Mouse (Mus musculus): Measurements from ENCODE around the gene Calr. TPM values are rescaled to one million over a fixed set of nuclear protein-coding genes. Genes with fewer than 3 reads are reported as not detected.

The Calr gene
- polyA plus RNA-seq, 1 experiment: 475 TPM

DNA sequence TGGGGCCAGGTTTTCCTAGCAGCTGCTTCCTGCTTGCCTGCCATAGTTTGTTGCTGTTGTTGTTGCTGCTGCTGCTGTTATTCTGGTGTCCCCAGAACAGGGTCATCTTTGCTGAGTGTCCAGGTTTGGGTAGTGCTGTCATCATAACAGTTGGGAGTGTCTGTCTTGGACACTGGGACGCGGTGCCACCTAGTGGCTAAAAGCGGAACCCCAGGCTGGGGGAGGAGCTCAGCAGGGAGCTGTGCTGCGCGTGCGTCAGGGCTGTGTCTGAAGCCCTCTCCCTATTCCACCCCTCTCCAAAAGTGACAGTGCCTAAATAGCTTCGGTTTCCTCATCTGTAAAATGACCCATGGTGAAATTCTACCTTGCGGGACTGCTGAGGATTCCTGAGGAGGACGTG is 31.2 kb downstream of the Calr start:
- Histone ChIP-seq H3K27ac (ENCODE audit: control insufficient read depth, insufficient read depth, low read depth, low read length, poor library complexity) (no peak overlapping the region), H3K4me3 (replicated peaks; ENCODE audit: control insufficient read depth, low read depth, low read length) (no peak overlapping the region), H3K4me1 (ENCODE audit: control insufficient read depth, insufficient read depth, low read length) (no peaks in the 10 kb centered on the region; the same call in 1 of the 2 replicates)
- 10% methylated on average over 9 of the region's 9 CpGs for WGBS
- TF ChIP-seq POLR2A (IDR thresholded peaks at IDR 0.05; ENCODE audit: borderline replicate concordance, control insufficient read depth, low read depth, low read length) (0 out of 2 replicates have a peak, but pooled peaks have one; percentile 14), CTCF (IDR thresholded peaks at IDR 0.05; ENCODE audit: control insufficient read depth, insufficient read depth, low read length) (peak; percentile 98)

DNA sequence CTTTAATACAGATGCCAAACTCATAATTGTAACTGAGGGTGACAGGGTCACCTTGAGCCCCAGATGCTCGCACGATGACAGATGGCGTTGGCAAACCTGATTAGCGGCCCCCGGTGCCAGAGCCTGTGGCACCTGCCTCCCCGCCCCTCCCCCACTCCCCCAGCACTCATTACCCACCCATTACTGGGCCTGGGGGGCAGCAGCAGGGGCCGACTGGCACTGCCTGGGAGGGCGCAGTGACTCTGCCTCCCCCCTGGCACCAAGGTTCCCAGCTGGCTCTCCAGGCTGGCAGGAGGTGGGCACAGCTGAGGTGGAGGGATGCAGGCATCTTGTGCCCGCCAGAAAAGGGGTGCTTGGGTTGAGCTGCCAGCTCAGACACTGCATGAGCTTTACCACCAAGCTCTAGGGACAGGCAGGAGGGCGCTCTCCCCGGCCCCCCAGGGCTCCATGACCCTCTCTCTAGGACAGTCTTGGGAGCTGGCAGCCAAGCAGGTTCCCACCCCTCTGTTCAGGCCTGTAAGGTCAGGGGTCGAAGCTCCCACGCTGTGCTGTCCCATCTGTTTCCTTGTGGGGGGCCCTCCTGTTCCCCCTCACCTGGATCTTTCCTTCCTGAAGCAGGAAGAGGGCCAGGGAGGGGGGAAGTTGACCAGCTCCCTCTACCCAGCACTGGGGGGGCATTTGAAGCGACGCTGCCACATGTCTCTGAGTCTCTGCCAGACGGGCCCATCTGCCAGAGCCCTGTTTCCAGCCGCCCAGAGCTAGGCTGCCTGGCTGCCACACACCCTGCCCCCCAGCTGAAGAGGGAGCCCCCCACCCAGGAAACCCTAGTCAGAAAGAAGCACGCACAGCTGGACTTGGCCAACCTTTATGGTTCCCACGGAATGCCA is 31.9 kb downstream of the Calr start:
- TF ChIP-seq CTCF (IDR thresholded peaks at IDR 0.05; ENCODE audit: control insufficient read depth, insufficient read depth, low read length) (no peak), POLR2A (IDR thresholded peaks at IDR 0.05; ENCODE audit: borderline replicate concordance, control insufficient read depth, low read depth, low read length) (no peak)
- H3K4me1 ChIP-seq (ENCODE audit: control insufficient read depth, insufficient read depth, low read length): no peaks in the 10 kb centered on the region; the same call in 1 of the 2 replicates
- no peak overlapping the region for H3K4me3 ChIP-seq (replicated peaks; ENCODE audit: control insufficient read depth, low read depth, low read length)
- 34% methylated on average over 19 of the region's 19 CpGs for WGBS
- peak overlapping the region; percentile 14; the same call in 1 of the 2 replicates for H3K27ac ChIP-seq (ENCODE audit: control insufficient read depth, insufficient read depth, low read depth, low read length, poor library complexity)

DNA sequence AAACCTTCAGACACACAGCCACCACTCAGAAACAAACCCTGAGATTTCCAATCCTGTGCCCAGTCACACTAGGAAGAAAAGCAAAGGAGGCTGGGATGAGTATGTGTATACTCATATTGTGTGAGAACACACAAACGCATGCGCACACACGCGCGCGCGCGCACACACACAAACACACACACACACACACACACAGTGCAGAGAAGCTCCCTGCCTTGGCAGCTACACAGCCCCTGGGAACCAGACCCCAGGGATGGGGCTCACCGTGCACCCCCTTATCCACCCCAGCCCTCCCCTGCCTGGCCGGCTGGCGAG is 32.5 kb downstream of the Calr start:
- H3K4me1 ChIP-seq (ENCODE audit: control insufficient read depth, insufficient read depth, low read length): no peaks in the 10 kb centered on the region; the same call in 1 of the 2 replicates
- no peak overlapping the region for H3K27ac ChIP-seq (ENCODE audit: control insufficient read depth, insufficient read depth, low read depth, low read length, poor library complexity)
- H3K4me3 ChIP-seq (replicated peaks; ENCODE audit: control insufficient read depth, low read depth, low read length): no peak overlapping the region
- no peak for TF ChIP-seq POLR2A (IDR thresholded peaks at IDR 0.05; ENCODE audit: borderline replicate concordance, control insufficient read depth, low read depth, low read length)
- no peak for TF ChIP-seq CTCF (IDR thresholded peaks at IDR 0.05; ENCODE audit: control insufficient read depth, insufficient read depth, low read length)
- 90% methylated on average over 11 of the region's 11 CpGs for WGBS

DNA sequence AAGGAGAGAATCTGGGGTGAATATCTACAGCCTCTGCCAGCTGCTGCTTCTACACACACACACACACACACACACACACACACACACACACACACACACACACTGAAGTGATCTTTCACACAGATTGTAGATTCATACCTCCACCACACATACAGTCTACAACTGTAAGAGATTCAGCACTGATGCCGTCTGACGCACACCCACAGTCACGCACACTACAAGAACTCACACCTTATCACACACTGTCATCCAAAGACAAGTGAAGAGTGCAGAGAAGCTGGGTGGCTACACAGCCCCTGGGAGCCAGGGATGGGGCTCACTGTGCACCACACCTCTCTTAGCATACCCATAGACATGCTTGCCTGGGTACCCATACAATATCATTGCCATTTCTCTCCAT is 32.9 kb downstream of the Calr start:
- TF ChIP-seq CTCF (IDR thresholded peaks at IDR 0.05; ENCODE audit: control insufficient read depth, insufficient read depth, low read length): no peak
- TF ChIP-seq POLR2A (IDR thresholded peaks at IDR 0.05; ENCODE audit: borderline replicate concordance, control insufficient read depth, low read depth, low read length): no peak
- no peaks in the 10 kb centered on the region; the same call in 1 of the 2 replicates for H3K4me1 ChIP-seq (ENCODE audit: control insufficient read depth, insufficient read depth, low read length)
- no peak overlapping the region for H3K27ac ChIP-seq (ENCODE audit: control insufficient read depth, insufficient read depth, low read depth, low read length, poor library complexity)
- H3K4me3 ChIP-seq (replicated peaks; ENCODE audit: control insufficient read depth, low read depth, low read length): no peak overlapping the region
- 71% methylated on average over 3 of the region's 3 CpGs for WGBS

DNA sequence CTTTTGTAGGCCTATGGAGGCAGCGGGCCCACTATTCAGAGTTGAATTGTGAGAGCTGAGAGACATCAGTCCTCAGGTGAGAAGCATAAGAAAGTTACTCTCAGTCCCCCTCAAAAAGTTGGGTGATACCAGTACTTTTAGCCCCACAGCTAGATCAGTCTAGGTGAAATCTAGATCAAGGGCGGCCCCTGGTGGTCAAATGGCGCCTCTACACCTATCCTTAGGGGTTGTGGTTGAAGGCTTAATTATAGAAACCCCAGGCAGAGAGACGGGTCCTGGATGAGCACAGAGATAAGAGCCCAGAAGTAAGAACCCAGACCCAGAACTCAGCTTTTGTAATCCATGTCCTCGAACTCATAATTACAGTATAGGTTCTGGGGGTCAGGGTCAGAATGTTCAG is 33.7 kb downstream of the Calr start:
- Histone ChIP-seq H3K27ac (ENCODE audit: control insufficient read depth, insufficient read depth, low read depth, low read length, poor library complexity) (no peak overlapping the region), H3K4me1 (ENCODE audit: control insufficient read depth, insufficient read depth, low read length) (no peaks in the 10 kb centered on the region; the same call in 1 of the 2 replicates), H3K4me3 (replicated peaks; ENCODE audit: control insufficient read depth, low read depth, low read length) (no peak overlapping the region)
- 3% methylated on average over 5 of the region's 5 CpGs for WGBS
- TF ChIP-seq POLR2A (IDR thresholded peaks at IDR 0.05; ENCODE audit: borderline replicate concordance, control insufficient read depth, low read depth, low read length): no peak
- peak; percentile 77 for TF ChIP-seq CTCF (IDR thresholded peaks at IDR 0.05; ENCODE audit: control insufficient read depth, insufficient read depth, low read length)

- H3K27ac ChIP-seq (ENCODE audit: control insufficient read depth, insufficient read depth, low read depth, low read length, poor library complexity): no peak overlapping the region
- no peaks in the 10 kb centered on the region; the same call in 1 of the 2 replicates for H3K4me1 ChIP-seq (ENCODE audit: control insufficient read depth, insufficient read depth, low read length)
- WGBS: 48% methylated on average over 10 of the region's 10 CpGs
- H3K4me3 ChIP-seq (replicated peaks; ENCODE audit: control insufficient read depth, low read depth, low read length): no peak overlapping the region
- TF ChIP-seq POLR2A (IDR thresholded peaks at IDR 0.05; ENCODE audit: borderline replicate concordance, control insufficient read depth, low read depth, low read length) (no peak), CTCF (IDR thresholded peaks at IDR 0.05; ENCODE audit: control insufficient read depth, insufficient read depth, low read length) (no peak)
Observed at GRCm38 (mm10) chr8:84811303-84811702, 35.4 kb downstream of the Calr start.

DNA sequence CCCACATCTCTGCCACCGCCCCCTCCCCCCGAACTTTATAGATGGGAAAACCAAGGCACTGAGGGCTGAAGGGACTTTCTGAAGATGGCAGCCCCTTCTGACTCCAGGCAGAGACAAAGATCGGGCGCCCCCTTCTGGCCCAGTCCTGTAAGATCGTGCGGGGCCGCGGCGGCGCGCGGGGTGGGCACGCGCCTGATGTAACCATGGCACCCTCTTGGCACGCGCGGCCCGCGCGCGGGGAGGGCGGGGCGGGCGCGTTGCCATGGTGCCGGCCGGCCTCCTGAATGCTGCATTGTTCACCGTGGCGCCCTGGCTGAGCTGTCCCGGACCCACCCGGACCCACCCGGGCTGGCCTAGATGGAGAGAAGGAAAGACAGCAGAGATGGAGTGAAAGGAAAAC is 35.8 kb downstream of the Calr start:
- no peaks in the 10 kb centered on the region; the same call in 1 of the 2 replicates for H3K4me1 ChIP-seq (ENCODE audit: control insufficient read depth, insufficient read depth, low read length)
- WGBS: 2% methylated on average over 32 of the region's 32 CpGs
- TF ChIP-seq CTCF (IDR thresholded peaks at IDR 0.05; ENCODE audit: control insufficient read depth, insufficient read depth, low read length) (peak; percentile 64; the same call in 1 of the 2 replicates), POLR2A (IDR thresholded peaks at IDR 0.05; ENCODE audit: borderline replicate concordance, control insufficient read depth, low read depth, low read length) (no peak)
- H3K4me3 ChIP-seq (replicated peaks; ENCODE audit: control insufficient read depth, low read depth, low read length): no peak overlapping the region
- no peak overlapping the region for H3K27ac ChIP-seq (ENCODE audit: control insufficient read depth, insufficient read depth, low read depth, low read length, poor library complexity)

DNA sequence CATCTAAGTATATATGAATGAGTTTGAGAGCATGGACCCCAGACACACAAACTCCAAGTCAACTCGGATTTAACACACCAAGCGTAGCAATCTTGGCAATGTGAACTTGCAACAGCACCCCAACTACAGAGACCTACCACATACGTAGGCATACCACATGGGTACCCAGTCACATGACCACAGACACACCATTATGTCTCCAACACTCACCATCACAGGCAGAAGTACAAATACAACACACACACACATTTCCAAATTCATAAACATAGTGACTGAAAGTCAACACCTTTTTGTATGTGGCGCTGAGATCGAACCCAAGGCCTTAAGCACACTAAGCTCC is 36.8 kb downstream of the Calr start:
- TF ChIP-seq POLR2A (IDR thresholded peaks at IDR 0.05; ENCODE audit: borderline replicate concordance, control insufficient read depth, low read depth, low read length) (no peak), CTCF (IDR thresholded peaks at IDR 0.05; ENCODE audit: control insufficient read depth, insufficient read depth, low read length) (no peak)
- H3K27ac ChIP-seq (ENCODE audit: control insufficient read depth, insufficient read depth, low read depth, low read length, poor library complexity): no peak overlapping the region
- H3K4me1 ChIP-seq (ENCODE audit: control insufficient read depth, insufficient read depth, low read length): no peaks in the 10 kb centered on the region
- H3K4me3 ChIP-seq (replicated peaks; ENCODE audit: control insufficient read depth, low read depth, low read length): no peak overlapping the region
- WGBS: 90% methylated on average over 5 of the region's 5 CpGs

Data from bone marrow, adult 2 months (tissue).